Mouse (Mus musculus) G1E (cell line): ENCODE data around the gene Pigb.

Experiments used
- CTCF ChIP-seq: IDR thresholded peaks from 2 replicates; pipeline ENCODE4 v1.5.1; 2012; ENCODE audit warnings: low read depth, low read length, inconsistent platforms, mixed read lengths
- GATA1 ChIP-seq: IDR thresholded peaks from 2 replicates; pipeline ENCODE4 v1.6.1; 2012; ENCODE audit warnings: borderline replicate concordance, low read length, inconsistent platforms, mixed read lengths
- GATA2 ChIP-seq: IDR thresholded peaks from 2 replicates; pipeline ENCODE4 v1.6.1; 2012; ENCODE audit warnings: low read depth, low read length, inconsistent platforms, borderline replicate concordance

GRCm38 (mm10) chr9:72958521-72959450, 81.4 kb downstream of the Pigb start, which contains the start of the genes Dyx1c1 and Gm44503:
- TF ChIP-seq CTCF (no peak), GATA1 (no peak), GATA2 (no peak)
